ENCODE assay signal across 19 mouse cellular contexts in genomic region chr7:123300258-123300657, GRCm38 (mm10).
"Had no signal": no experiment of that assay in that cellular context is flagged by ENCODE, and none has a peak within 500 bp of the region (broad histone marks: within the 10 kb centered on the region; RNA-seq: fewer than 3 reads in every experiment).

No protein-coding gene starts in this region.

- H3K9me3 ChIP-seq: liver, embryonic 15.5 days; lung, embryonic 15.5 days; megakaryocyte, embryonic 14.5 days; midbrain, embryonic 13.5 days; midbrain, embryonic 15.5 days; neural tube, embryonic 13.5 days; neural tube, embryonic 15.5 days had no signal

- DNase-seq: liver, postnatal 0 days; lung, adult 2 months; lung, postnatal 14 days; right cerebral cortex, postnatal 14 days; spleen, adult 18-20 months; thymus, adult 18-20 months; thymus, postnatal 14 days; thymus, postnatal 36 days had no signal

- H3K4me3 ChIP-seq: liver, embryonic 15.5 days; lung, embryonic 15.5 days; megakaryocyte, embryonic 14.5 days; midbrain, embryonic 13.5 days; midbrain, embryonic 15.5 days; myocyte; neural tube, embryonic 13.5 days; neural tube, embryonic 15.5 days had no signal

- H3K4me1 ChIP-seq: liver, embryonic 15.5 days; lung, embryonic 15.5 days; midbrain, embryonic 13.5 days; midbrain, embryonic 15.5 days; neural tube, embryonic 13.5 days; neural tube, embryonic 15.5 days had no signal

- H3K27me3 ChIP-seq: liver, embryonic 15.5 days; lung, embryonic 15.5 days; megakaryocyte, embryonic 14.5 days; midbrain, embryonic 13.5 days; midbrain, embryonic 15.5 days; neural tube, embryonic 13.5 days; neural tube, embryonic 15.5 days had no signal

- ATAC-seq: liver, postnatal 0 days; lung, postnatal 0 days; midbrain, embryonic 13.5 days; midbrain, embryonic 15.5 days had no signal

- H3K4me2 ChIP-seq: liver, embryonic 15.5 days; lung, embryonic 15.5 days; midbrain, embryonic 11.5 days; midbrain, embryonic 13.5 days; midbrain, embryonic 15.5 days; neural tube, embryonic 13.5 days; neural tube, embryonic 15.5 days had no signal

- H3K9ac ChIP-seq: liver, embryonic 15.5 days; liver, postnatal 0 days; lung, embryonic 15.5 days; midbrain, embryonic 13.5 days; midbrain, embryonic 15.5 days; neural tube, embryonic 13.5 days; neural tube, embryonic 15.5 days had no signal

- H3K27ac ChIP-seq: liver, embryonic 15.5 days; lung, embryonic 15.5 days; macrophage; midbrain, embryonic 13.5 days; midbrain, embryonic 15.5 days; neural tube, embryonic 13.5 days; neural tube, embryonic 15.5 days had no signal
